Mouse (Mus musculus) CH12.LX (cell line): ENCODE measurements around the gene Kif21b. TPM values are rescaled to one million over a fixed set of nuclear protein-coding genes. Genes with fewer than 3 reads are reported as not detected.

Experiments used
- DNase-seq: peaks from one replicate; pipeline ENCODE4 v3.0.0-alpha.2; 2013; ENCODE audit errors: extremely low read depth
- H3K27ac ChIP-seq: 2 replicates; pipeline ENCODE4 v1.5.1; 2012; ENCODE audit warnings: low read depth, mild to moderate bottlenecking, control low read depth, moderate library complexity; ENCODE audit not compliant: insufficient read depth
- H3K27me3 ChIP-seq: replicated peaks from 2 replicates; pipeline ENCODE3; 2012; ENCODE audit warnings: inconsistent platforms
- H3K36me3 ChIP-seq, 2 experiments: replicated peaks in 1 of 2; 2 replicates each; pipeline versions ENCODE3 to v1.6.1; 2012; ENCODE audit warnings: inconsistent platforms in 1 of 2, low read length in 1 of 2, mild to moderate bottlenecking in 1 of 2, mixed read lengths in 1 of 2, moderate library complexity in 1 of 2; ENCODE audit not compliant: control insufficient read depth in 1 of 2, insufficient read depth in 1 of 2
- H3K4me1 ChIP-seq, 2 experiments: 2 replicates each; pipeline ENCODE4 v1.6.1; 2012; ENCODE audit warnings: inconsistent platforms in 1 of 2, moderate library complexity in 1 of 2; ENCODE audit not compliant: insufficient read depth in 2 of 2, control insufficient read depth in 1 of 2
- H3K4me2 ChIP-seq: 2 replicates; pipeline ENCODE4 v1.6.1; 2012; ENCODE audit warnings: low read depth, mild to moderate bottlenecking, control low read depth; ENCODE audit not compliant: poor library complexity, insufficient read depth, severe bottlenecking
- H3K4me3 ChIP-seq, 3 experiments: fragments of 150-350 bp in 1 of 3; sonication (generic) in 1 of 3; replicated peaks in 1 of 3; 2 replicates each; pipeline versions ENCODE3 to v1.5.1; 2011 to 2012; ENCODE audit warnings: low read depth in 2 of 3, low read length in 2 of 3, mild to moderate bottlenecking in 2 of 3, moderate library complexity in 2 of 3, control low read depth in 1 of 3, improper control_type of control experiment in 1 of 3, inconsistent platforms in 1 of 3, mixed read lengths in 1 of 3; ENCODE audit not compliant: poor library complexity in 1 of 3
- H3K79me2 ChIP-seq: replicated peaks from 2 replicates; pipeline ENCODE4 v1.6.1; 2012; ENCODE audit warnings: mild to moderate bottlenecking, moderate library complexity; ENCODE audit not compliant: control insufficient read depth, poor library complexity, insufficient read depth, severe bottlenecking; ENCODE audit errors: extremely low read depth
- H3K9ac ChIP-seq: 2 replicates; pipeline ENCODE4 v1.6.1; 2012; ENCODE audit warnings: low read depth, mild to moderate bottlenecking, control low read depth, moderate library complexity; ENCODE audit not compliant: insufficient read depth
- H3K9me3 ChIP-seq: replicated peaks from 2 replicates; pipeline ENCODE3; 2012; ENCODE audit warnings: low read length, inconsistent platforms, mixed read lengths
- BHLHE40 ChIP-seq: IDR thresholded peaks from 2 replicates; pipeline ENCODE4 v1.6.1; 2011; ENCODE audit warnings: mild to moderate bottlenecking, low read depth, low read length, improper control_type of control experiment
- E2F4 ChIP-seq: IDR thresholded peaks from 2 replicates; pipeline ENCODE4 v1.6.1; 2011; ENCODE audit warnings: low read depth, low read length, improper control_type of control experiment; ENCODE audit not compliant: insufficient replicate concordance
- ETS1 ChIP-seq: conservative IDR thresholded peaks from 2 replicates; pipeline ENCODE4 v1.6.1; 2012; ENCODE audit warnings: low read depth, mild to moderate bottlenecking, inconsistent platforms, low read length, improper control_type of control experiment, moderate library complexity
- MAFK ChIP-seq: IDR thresholded peaks from 2 replicates; pipeline ENCODE4 v1.6.1; 2011; ENCODE audit warnings: low read length, improper control_type of control experiment; ENCODE audit not compliant: insufficient replicate concordance
- MAZ ChIP-seq: IDR thresholded peaks from 2 replicates; pipeline ENCODE4 v1.6.1; 2012; ENCODE audit warnings: low read depth, mild to moderate bottlenecking, inconsistent platforms, low read length, improper control_type of control experiment, moderate library complexity
- PAX5 ChIP-seq: IDR thresholded peaks from 2 replicates; pipeline ENCODE4 v1.6.1; 2012; ENCODE audit warnings: low read length, inconsistent platforms, mixed read lengths
- POLR2A ChIP-seq: IDR thresholded peaks from 2 replicates; pipeline ENCODE4 v1.6.1; 2011; ENCODE audit warnings: low read depth, mild to moderate bottlenecking, improper control_type of control experiment, low read length
- POLR2AphosphoS2 ChIP-seq: IDR thresholded peaks from 2 replicates; pipeline ENCODE4 v1.6.1; 2011; ENCODE audit warnings: low read depth, low read length, improper control_type of control experiment
- RCOR1 ChIP-seq: conservative IDR thresholded peaks from 2 replicates; pipeline ENCODE4 v1.6.1; 2012; ENCODE audit warnings: low read depth, mild to moderate bottlenecking, inconsistent platforms, low read length, improper control_type of control experiment
- SMC3 ChIP-seq: IDR thresholded peaks from 2 replicates; pipeline ENCODE4 v1.6.1; 2011; ENCODE audit warnings: low read depth, low read length, improper control_type of control experiment
- TCF12 ChIP-seq: IDR thresholded peaks from 2 replicates; pipeline ENCODE4 v1.6.1; 2014; ENCODE audit warnings: low read depth, mild to moderate bottlenecking, inconsistent platforms, low read length, improper control_type of control experiment
- USF1 ChIP-seq: IDR thresholded peaks from 2 replicates; pipeline ENCODE4 v1.6.1; 2014; ENCODE audit warnings: low read depth, mild to moderate bottlenecking, inconsistent platforms, low read length, improper control_type of control experiment
- ZC3H11A ChIP-seq: IDR thresholded peaks from 2 replicates; pipeline ENCODE4 v1.6.1; 2012; ENCODE audit warnings: low read depth, mild to moderate bottlenecking, inconsistent platforms, low read length, improper control_type of control experiment
- ZKSCAN1 ChIP-seq: IDR thresholded peaks from 2 replicates; pipeline ENCODE4 v1.6.1; 2012; ENCODE audit warnings: low read depth, inconsistent platforms, low read length, improper control_type of control experiment, borderline replicate concordance
- ZMIZ1 ChIP-seq: IDR thresholded peaks from 2 replicates; pipeline ENCODE4 v1.6.1; 2012; ENCODE audit warnings: low read depth, mild to moderate bottlenecking, inconsistent platforms, low read length, improper control_type of control experiment
- dilution Hi-C: fragments of 300-500 bp; cut with MboI; formaldehyde crosslinking; loops from 2 replicates; pipeline ENCODE4 v1.14.3; 2020; ENCODE audit warnings: low sequenced_read_pairs; ENCODE audit not compliant: extremely low pct_unique_long_range_greater_than_20kb, extremely low pct_ligation_motif_present
- in situ Hi-C: fragments of 300-500 bp; cut with MboI; formaldehyde crosslinking; loops from 3 replicates; pipeline ENCODE4 v1.14.3; 2019; ENCODE audit warnings: low sequenced_read_pairs, low pct_ligation_motif_present, low pct_unique_long_range_greater_than_20kb, mixed read lengths
- polyA plus RNA-seq: library from polyadenylated mRNA; unstranded; fragments of >175 nt; gene quantifications from 2 replicates; pipeline ENCODE4 v1.2.1, GENCODE M21; 2012; ENCODE audit warnings: low read depth; ENCODE audit not compliant: insufficient read length
- total RNA-seq, 2 experiments: library from RNA; depleted of rRNA; stranded (reverse); fragments of 300-350 nt in 1 of 2; fragments of >200 nt in 1 of 2; gene quantifications; 2 replicates each; pipeline ENCODE4 v1.2.3; 2012 to 2014

Kif21b gene
- total and polyA plus RNA-seq, 3 experiments, result 7.3 to 32.4 (median 26.2) TPM

- TF ChIP-seq ZMIZ1 (peak; percentile 37), SMC3 (no peak), ZC3H11A (no peak), POLR2AphosphoS2 (no peak), E2F4 (no peak), TCF12 (peak; percentile 45), USF1 (no peak)
Observed at GRCm38 (mm10) chr1:136137071-136137531, 5.9 kb downstream of the Kif21b start (continued).

DNA sequence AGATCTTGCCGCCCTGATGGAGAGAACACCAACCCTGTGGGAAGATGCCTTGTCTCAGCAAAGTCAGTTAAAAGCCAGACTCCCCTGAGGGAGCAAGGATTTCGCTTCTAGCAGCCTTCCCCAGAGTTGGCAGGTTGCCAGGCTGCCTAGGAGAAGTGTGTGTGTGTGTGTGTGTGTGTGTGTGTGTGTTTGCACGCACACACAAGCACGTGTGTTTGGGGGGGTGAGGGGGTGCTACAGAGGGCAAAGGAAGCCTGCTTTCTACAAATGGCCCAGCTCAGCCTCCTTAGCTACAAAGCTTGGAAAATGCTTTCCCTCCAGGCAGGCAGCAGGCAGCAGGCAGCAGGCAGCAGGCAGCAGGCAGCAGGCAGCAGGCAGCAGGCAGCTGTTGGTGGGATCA, 6.4 kb downstream of the Kif21b start:
- peaks cover 34% of the 10 kb centered on the region for H3K79me2 ChIP-seq
- peaks cover 0 to 11% of the 10 kb centered on the region in 2 experiments for H3K36me3 ChIP-seq
- no peaks in the 10 kb centered on the region for H3K27me3 ChIP-seq
- peak overlapping the region; percentile 53 for H3K9ac ChIP-seq
- no peak for DNase-seq
- no peaks in the 10 kb centered on the region for H3K9me3 ChIP-seq
- dilution Hi-C loops, result no loop called here
- peak overlapping the region; percentile 52 for H3K4me2 ChIP-seq
- TF ChIP-seq BHLHE40 (peak; percentile 89), ZKSCAN1 (no peak), PAX5 (no peak), ETS1 (peak; percentile 34; the same call in 1 of the 2 replicates), POLR2A (no peak), ZMIZ1 (no peak)
- TF ChIP-seq, all 38 proteins: peak for 2
- in situ Hi-C loops, result loop anchor here (10.0 kb wide), 1 partner anchor 373 kb away; the partner anchor contains the start of gene Phlda3
- peak overlapping the region in 2 of 3 experiments; percentile 25 to 46 for H3K4me3 ChIP-seq
- peak overlapping the region; percentile 99 for H3K27ac ChIP-seq
- H3K4me1 ChIP-seq, result peaks cover 57 to 94% of the 10 kb centered on the region in 2 experiments

DNA sequence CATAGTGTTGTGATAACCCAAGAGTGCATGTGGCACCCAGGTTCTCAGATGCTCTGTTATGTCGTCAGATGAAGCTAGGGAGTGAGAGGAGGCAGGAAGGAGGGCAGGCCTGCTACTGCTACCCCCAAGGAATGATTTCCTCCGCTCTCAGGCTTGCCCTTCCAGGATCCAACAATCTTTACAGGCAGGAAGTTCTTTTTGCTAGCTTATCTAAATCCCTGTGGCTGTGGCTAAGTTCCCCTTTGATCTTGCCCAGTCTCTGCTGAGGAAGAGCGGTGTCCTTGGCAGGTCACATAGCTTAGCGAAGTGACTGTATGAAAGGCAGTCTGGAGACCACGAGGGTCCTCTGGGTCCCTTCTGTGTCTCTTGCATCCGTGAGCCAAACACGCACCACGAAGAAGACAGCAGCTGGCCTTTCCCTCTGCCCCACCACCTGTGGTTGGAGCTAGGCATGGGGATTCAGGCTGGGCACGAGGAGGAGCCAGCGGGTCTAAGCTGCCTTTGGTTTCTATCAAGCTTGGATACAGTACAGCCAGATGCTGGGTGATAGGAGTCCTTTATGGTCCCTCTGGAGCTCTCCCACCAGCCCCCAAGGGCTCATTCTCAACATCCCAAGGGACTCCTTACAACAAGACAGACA, 7.1 kb downstream of the Kif21b start:
- dilution Hi-C loops (no loop called here), in situ Hi-C loops (loop anchor here (10.0 kb wide), 1 partner anchor 374 kb away; the partner anchor contains the start of gene Phlda3)
- H3K36me3 ChIP-seq, result peaks cover 0 to 12% of the 10 kb centered on the region in 2 experiments
- H3K4me2 ChIP-seq, result peak overlapping the region; percentile 19; the same call in 1 of the 2 replicates
- H3K4me1 ChIP-seq, result peaks cover 59 to 94% of the 10 kb centered on the region in 2 experiments
- no peak for DNase-seq
- H3K4me3 ChIP-seq, result peak overlapping the region in 1 of 3 experiments; percentile 19
- no peaks in the 10 kb centered on the region for H3K27me3 ChIP-seq
- H3K27ac ChIP-seq, result peak overlapping the region; percentile 78
- H3K9me3 ChIP-seq, result no peaks in the 10 kb centered on the region
- TF ChIP-seq MAFK (no peak), MAZ (no peak), TCF12 (0 out of 2 replicates have a peak, but pooled peaks have one; percentile 22), RCOR1 (no peak), POLR2A (no peak)
- no peak overlapping the region for H3K9ac ChIP-seq
- peaks cover 29% of the 10 kb centered on the region for H3K79me2 ChIP-seq
